Mouse (Mus musculus) spleen, adult 2 months (tissue): ENCODE measurements around the gene Ccdc120.

ENCODE experiments used
- CTCF ChIP-seq: fragments of 200-500 bp; IDR thresholded peaks from 2 replicates; pipeline ENCODE4 v1.5.1; 2011; ENCODE audit warnings: mild to moderate bottlenecking, inconsistent platforms; ENCODE audit not compliant: insufficient read depth, insufficient read length, insufficient replicate concordance; ENCODE audit errors: extremely low read depth
- POLR2A ChIP-seq: fragments of 200-500 bp; IDR thresholded peaks from 2 replicates; pipeline ENCODE4 v1.6.1; 2011; ENCODE audit warnings: low read depth, low read length, inconsistent platforms

DNA sequence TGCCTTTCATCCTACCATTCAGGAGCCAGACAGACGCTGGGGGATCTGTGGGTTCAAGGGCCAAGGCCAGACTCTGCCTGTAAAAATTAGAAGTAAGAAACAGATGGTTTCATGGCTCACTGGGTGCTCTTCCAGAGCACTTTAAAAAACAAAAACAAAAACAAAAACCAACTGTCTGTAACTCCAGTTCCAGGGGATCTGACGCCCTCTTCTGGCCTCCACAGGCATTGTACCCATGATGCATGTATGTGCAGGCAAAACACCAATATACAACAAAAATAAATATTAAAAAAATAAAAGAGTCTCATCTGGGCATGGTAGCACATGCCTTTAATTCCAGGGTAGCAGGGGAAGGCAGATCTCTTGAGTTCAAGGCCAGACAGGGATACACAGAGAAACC is 22.1 kb upstream of the Ccdc120 start:
- no peak for TF ChIP-seq CTCF
- TF ChIP-seq POLR2A: no peak
